Mouse (Mus musculus) cerebellum, postnatal 36 days (tissue): ENCODE measurements around the gene Pard3.

Experiments used
- DNase-seq, 2 experiments: peaks; one replicate each; pipeline ENCODE4 v3.0.0; 2021 to 2022; ENCODE audit warnings: mixed read lengths in 2 of 2

Gene Pard3

DNA sequence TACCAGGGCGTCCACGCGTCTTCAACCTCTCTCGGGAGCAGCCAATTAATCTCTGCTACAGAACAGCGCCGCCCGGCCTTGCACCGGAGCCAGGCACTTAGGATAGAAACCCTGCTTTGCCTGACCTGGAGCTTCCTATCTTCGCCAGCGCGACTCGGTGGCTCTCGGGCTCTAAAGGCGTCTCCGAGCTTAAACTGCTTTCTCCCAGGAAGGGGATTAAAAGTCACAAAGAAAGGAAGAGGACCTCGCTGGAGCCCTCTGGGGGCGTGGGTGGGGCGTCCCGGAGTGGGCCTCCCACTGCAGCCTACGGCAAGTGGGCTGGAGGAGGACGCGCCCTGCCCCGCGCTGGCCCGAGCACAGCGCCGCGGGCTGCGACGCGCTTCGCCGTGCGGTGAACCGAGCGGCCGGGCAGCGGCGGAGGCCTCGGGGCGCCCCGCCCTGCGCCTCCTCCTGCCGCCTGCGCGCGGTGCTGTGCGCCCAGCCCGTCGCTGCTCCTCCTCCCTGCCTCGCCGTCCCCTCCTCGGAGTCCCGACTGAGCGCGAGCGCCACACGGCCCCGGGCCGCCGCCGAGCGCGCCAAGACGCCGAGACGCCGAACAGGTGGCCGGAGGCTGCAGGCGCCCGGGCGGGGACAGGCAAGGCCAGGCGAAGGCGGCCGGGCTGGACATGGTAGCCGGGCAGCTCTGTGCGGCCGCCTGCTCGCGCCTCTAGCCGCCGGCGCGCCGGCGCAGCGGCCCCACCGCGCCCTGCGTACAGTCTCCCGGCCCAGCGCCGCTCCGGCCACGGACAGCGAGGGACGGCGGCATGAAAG, at the start of gene Pard3:
TSS of gene Pard3 (plus strand) at position 343 of the 810 bp plus-strand sequence.
- peak; percentile 70 to 74 for DNase-seq

GRCm38 (mm10) chr8:127021830-127022229, 41.9 kb upstream of the Pard3 start:
- no peak for DNase-seq

- DNase-seq: no peak
These were observed 38.4 kb upstream of the Pard3 start for GRCm38 (mm10) chr8:127025256-127025717.

- no peak for DNase-seq
These were observed 37.9 kb upstream of the Pard3 start for GRCm38 (mm10) chr8:127025775-127026174.

DNA sequence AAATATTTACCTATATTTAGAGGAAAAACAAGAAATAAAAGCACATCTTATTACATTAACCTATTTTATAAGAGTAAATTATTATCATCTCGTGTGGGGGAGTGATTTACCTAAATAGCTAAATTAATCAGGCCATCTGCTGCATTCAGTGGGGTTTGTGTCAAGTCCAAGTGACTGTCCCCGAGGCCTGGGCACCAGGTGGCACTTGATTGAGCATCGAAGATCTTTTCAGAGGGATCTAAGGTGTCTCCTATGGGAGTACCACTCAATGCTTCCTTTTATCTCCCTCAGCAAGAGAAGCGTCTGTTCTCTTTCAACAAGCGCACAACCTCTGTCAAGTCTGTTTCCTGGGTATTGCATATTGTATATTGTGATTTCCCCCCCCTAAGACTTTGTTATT, 32.2 kb upstream of the Pard3 start:
- peak in 1 of 2 experiments; percentile 6 for DNase-seq

GRCm38 (mm10) chr8:127038928-127039327, 24.8 kb upstream of the Pard3 start:
- DNase-seq: peak in 1 of 2 experiments; percentile 6

DNA sequence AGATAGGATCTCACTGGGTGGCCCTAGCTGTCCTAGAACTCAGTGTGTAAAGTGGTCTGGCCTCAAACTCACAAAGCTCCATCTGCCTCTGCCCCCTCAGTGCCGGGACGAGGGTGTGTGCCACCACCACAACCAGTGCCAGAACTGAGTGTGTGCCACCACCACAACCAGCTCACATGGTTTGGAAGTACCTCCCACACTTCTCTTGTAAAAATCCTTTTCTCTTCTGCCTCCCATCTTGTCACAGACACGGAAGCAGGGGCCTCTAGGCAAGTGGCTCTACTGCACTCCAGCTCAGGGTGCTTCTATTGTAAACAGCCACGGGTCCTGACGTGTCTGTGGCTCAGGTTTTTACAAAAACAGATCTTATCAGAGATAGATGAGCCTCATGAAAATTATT, 13.7 kb upstream of the Pard3 start:
- no peak for DNase-seq

- no peak for DNase-seq
These were observed 11.6 kb upstream of the Pard3 start for GRCm38 (mm10) chr8:127052132-127052531.

DNA sequence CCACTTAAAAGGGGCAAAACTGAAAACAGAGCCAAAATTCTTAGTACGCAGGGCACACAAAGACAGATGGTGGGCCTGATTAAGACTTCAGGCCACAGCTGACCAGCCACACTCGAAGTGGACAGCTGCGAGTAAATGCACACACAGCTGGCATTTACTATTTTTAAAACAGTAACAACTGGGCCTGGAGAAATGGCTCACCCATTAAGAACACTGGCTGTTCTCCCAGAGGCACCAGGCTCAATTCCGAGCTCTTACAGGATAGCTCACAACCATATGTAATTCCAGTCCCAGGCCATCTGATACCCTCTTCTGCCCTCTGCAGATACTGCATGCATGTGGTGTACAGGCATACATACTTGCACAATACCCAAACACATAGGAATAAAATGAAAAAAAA, 8.6 kb upstream of the Pard3 start:
- DNase-seq: no peak

DNA sequence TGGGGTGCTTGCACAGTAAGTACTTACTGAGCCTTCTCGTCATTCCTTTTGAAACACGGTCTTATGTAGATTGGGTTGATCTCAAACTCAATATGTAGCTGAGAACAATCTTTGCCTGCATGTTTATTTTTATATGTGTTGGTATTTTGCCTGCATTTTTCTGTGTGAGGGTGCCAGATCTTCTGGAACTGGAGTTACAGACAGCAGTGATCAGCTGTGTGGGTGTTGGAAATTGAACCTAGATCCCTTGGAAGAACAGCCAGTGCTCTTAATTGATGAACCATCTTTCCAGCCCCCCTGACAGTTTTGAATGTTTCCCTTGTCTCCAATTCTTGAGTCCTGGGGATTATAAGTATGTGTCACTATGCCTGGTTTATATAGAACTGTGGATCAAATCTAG, 4.9 kb upstream of the Pard3 start:
- no peak for DNase-seq

DNA sequence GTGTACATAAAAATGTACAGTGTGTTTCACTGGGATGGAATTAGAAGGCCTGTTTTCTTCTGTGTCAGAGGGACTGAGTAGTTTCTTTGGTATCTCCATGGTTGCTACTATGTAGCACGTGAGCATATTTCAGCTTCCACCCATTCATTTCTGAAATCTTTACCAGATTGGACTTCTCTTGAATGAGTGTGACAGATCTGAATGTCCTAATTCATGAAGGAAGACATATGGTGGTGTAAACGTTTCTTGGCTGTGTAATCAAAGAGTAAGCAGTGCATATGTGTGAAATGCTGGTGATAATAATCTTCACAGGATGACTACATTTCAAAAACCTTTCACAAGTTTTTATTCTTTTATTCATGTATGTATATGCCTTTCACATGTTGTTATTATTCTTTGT, 3.9 kb upstream of the Pard3 start:
- no peak for DNase-seq

DNA sequence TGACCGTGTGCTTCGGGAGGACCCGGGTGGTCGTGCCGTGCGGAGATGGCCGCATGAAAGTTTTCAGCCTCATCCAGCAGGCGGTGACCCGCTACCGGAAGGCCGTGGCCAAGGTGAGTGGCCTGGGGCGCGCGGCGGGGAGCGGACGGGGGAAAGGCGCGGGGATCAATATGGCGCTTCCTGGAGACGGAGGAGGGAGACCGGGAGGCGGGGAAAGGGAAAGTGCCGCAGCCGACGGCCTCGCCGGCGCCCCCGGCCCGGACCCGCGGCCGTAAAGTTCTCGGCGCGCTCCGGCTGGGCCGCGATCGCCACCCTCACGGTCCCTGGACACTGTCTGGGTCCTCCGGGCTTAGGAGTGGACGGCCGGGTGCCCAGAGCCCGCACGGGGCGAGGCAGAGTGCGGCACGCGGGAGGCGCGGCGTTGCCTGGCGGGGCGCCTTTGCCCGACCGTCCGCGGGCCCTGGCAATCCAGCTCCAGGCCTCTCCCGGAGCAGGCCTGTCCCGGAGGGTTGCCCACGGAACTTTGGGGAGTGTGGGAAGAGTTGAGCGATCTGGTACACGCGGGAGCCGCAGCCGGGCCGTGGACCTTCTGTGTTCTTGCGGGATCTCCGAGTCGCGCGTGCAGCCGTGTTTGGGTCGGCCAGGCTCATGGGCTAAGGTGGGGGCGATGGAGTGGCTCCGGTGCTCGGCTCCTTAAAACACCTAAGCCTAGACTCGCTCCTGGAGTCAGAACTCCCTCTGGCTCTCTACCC, 844 bp downstream of the Pard3 start:
- peak in 1 of 2 experiments; percentile 41 for DNase-seq

DNA sequence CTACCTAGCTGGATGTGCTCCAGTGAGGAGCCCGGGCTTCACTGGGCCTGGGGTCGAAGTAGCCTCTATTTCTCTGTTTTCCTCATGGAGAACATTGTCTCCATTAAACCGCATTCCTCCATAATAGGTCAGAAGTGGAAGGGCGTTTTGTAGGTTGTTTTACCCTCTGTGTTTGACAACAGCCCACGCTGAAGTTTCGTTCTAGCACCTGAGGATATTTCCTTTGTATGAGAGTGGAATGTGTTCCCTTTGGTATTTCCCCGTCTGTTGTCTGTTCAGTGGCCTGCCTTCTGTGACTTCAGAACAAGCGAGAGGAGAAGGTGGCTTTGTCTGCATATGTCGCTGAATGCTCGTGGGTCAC, 1.4 kb downstream of the Pard3 start:
- no peak for DNase-seq

- DNase-seq: no peak
These were observed 2.1 kb downstream of the Pard3 start for GRCm38 (mm10) chr8:127065791-127066190.

- no peak for DNase-seq
These were observed 2.8 kb downstream of the Pard3 start for GRCm38 (mm10) chr8:127066501-127066900.

- DNase-seq: no peak
These were observed 5.0 kb downstream of the Pard3 start for GRCm38 (mm10) chr8:127068719-127069118.

DNA sequence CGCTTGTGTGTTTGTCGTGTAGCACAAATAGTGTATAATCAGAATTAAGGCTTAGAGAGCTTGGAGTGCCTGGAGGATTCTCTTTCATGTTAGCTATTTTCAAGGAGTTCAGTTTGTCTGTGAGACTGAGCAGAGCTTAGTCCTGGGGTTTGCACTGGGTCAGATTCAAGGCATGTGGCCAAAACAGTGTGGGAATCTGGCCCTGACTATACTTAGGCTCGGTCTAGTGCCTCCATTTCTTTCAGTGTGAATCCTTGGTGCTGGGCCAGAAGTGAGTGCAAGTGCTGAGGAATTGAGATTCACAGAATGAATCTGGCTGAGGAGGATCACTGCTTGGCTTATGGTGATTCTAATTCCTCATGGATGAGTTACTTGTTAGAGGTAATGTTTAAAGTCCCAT, 6.5 kb downstream of the Pard3 start:
- peak; percentile 37 to 54 for DNase-seq

DNA sequence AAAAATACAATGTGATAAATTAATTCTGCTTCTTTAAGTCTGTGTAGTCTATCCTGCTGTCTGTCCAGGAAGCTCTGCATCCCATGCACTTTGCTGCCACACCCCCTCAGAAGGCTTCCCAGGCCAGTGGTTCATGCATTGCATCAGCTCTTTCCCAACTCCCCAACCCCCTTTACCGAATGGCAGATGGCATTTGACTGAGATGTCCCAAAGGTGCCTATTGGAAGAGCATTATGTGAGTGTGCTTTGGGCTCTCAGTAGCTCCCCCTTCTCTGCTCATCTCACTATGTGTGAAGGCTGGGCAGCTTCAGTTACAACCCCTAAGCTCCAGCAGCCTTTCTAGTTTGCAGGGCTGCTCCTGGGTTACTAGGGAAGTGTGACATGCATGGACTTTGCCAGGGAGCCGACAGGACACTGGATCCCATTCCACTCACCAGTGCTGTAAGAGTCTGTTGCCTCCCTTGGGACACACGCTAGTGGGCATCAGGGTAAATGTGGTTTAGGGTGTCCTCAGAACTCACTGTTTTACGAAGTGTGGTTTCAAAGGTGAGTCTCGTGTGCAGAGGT, 9.4 kb downstream of the Pard3 start:
- DNase-seq: no peak

- no peak for DNase-seq
These were observed 12.8 kb downstream of the Pard3 start for GRCm38 (mm10) chr8:127076511-127076910.

DNA sequence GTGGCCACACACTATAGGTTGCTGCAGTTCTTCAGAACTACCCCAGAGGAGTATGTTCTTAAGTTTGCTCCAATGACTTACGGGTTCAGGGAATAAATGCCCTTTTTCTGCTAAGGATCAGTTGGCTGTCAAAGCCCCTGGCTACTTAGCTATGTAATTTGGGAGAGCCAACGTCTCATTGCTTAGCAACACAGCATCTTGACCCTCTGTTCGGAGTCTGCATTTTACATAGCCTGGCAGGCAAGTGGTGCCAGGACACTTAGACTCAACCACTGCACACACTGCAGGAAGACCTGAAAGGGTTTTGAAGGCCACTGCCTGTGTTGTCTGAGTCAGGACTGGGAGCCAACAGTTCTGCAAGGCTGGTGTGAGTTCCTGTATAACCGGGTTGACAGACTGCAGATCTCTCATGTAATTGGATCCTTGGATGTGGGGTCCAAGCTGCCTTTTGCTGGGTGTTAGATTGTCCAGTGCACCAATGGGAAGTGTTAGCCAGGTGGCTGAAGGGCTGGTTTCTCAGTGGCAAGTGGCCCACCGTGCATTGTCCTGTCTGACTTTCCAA, 15.6 kb downstream of the Pard3 start:
- DNase-seq: no peak

DNA sequence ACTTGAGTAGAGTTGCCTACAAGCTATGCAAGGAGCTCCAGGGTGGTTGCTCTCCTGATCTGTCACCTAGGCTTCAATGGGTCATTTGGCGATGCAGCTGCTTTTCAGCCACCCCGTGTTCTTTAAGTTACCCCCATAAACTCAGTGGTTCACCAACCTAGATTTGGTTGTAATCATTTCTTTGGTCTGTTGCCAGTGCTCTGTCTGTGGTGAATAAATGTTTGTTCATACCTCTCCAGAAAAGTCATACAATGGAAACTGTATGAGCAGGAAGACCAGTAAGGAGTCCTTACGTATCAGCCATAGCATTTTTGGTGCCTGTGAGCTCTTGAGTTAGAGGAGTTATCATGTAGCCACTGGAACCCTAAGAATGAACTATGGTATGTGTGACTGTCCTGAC, 17.6 kb downstream of the Pard3 start:
- DNase-seq: no peak

GRCm38 (mm10) chr8:127082486-127082885, 18.8 kb downstream of the Pard3 start:
- no peak for DNase-seq

DNA sequence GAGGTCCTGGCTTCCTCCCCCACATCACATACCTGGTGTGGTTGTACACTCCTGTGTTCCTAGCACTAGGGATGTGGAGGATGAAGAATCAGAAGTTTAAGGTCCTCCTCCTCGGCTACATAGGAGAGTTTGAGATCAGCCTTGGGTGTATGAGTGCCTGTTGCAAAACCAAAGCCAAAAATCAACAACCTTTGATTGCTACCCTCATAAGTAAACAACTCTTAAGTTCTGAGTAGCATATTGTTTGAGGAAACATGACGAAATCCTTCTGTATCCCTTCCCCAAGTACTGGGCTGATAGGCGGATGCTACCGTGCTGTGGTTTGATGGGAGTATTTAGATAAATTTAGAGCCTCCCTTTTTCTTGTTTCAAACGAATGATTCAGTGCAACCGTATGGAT, 20.9 kb downstream of the Pard3 start:
- no peak for DNase-seq
